Mouse (Mus musculus): ENCODE data around the gene Hif3a.
A peak's percentile ranks its signal among the peaks of the same experiment; 100 is the strongest.
"Not testable (repeated sequence)": the region's sequence is repeated elsewhere in the genome, so short reads cannot be mapped to it uniquely, and the experiment has no call there.

The Hif3a gene

GRCm38 (mm10) chr7:17062389-17062788, at the start of gene Hif3a:
Gene Hif3a (minus strand): TSS chr7:17062427.
- DNase-seq = peak; percentile 84

- not testable (repeated sequence) for DNase-seq
Observed at GRCm38 (mm10) chr7:17101631-17102030, 39.4 kb upstream of the Hif3a start.

- DNase-seq = peak; percentile 20
Observed at GRCm38 (mm10) chr7:17091280-17091679, 29.1 kb upstream of the Hif3a start.

DNA sequence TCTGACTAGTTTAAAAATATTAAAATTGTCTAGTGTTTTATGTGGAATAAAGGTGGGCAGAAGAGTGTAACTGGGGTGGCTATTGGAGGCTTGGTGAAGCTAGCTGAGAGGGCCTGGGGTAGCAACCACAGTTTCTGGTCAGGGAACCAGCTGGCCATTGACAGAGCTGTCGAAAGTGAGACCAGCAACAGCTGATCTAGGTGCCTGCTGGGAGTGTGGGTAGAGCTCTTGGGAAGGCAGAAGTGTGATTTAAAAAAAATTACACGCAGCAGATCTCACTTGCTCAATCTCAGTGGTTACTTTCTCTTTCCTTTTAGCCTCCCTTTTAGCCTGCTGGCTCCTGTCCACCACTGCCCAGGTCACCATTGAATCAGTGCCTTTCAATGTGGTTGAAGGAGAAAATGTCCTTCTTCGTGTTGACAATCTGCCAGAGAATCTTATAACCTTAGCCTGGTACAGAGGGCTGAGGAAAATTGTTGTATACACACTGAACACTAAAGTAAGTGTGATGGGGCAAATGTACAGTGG, 27.9 kb upstream of the Hif3a start:
- no peak for DNase-seq

GRCm38 (mm10) chr7:17087731-17088130, 25.5 kb upstream of the Hif3a start:
- no peak for DNase-seq

DNA sequence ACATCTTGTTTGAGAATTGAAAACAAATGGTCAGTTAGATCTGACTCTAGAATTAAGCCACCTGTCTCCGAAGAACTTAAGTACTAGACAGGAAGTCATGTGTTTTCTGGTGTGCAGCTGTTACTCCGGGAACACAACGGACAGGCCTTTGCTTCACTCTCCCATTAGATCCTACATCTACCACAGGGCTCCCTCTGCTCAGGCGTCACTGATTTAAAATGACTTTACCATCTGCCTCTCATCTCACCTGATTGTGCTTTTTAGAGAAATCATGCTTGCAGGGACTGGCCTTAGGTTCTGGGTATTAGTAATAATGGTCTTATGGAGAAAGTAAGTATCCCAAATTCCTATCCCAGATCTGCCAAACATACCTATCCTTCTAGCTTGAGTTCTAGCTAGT, 20.5 kb upstream of the Hif3a start:
- DNase-seq = no peak

GRCm38 (mm10) chr7:17078076-17078654, 15.9 kb upstream of the Hif3a start:
- no peak for DNase-seq

DNA sequence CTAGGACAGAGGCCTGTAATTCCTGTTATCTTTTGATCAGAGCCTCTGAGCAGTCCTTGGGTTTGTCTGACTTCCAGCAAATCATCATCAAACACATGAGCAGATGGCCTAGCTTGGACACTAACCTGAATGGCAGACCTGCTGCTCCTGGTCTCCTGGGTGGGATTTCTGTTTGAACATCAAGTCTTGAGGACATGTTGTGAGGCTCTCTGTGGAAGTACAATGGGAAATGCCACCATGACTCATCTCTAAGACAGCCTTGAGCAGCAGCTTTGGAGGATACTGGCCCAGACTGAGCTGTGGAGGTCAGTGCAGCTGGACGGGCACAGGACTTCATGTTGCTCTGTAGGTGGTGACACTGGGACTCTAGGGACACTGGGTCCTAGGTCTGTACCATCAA, 14.3 kb upstream of the Hif3a start:
- DNase-seq = no peak

DNA sequence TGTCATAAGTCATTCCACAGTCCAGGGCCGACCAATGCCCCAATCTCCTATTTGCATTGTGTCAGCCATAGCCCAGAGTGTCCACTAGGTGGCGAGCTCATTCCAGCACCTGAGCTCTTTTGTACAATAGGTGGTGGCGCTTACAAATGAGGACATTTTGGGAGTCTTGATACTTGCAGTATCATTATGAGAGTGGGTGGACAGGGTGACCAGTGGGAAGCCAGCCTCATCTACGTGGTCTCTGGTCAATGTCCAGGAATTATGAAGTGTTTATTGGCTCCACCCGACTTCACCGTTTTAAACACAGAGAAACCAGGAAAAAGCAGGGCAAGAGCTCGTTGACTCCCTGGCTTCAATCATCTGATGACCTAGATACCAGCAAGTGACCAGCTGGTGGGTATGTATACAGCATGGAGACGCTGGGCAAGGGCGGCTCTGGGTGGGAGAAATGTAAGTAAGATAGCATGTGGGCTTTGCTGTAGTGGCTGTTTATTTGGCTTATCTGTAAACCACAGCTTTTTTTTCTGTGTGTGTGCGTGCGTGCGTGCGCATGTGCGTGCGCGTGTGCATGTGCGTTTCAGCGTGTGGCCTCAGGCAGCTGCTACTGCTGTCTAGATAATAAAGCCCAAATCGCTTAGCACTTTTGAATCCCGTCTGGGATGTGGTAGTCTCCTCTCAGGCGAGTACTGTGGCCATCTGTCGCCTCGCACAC, 11.8 kb upstream of the Hif3a start, which contains the start of gene Psg16:
Gene Psg16 (plus strand): TSS at position 137 of the 712 bp plus-strand sequence.
- DNase-seq = peak; percentile 56

DNA sequence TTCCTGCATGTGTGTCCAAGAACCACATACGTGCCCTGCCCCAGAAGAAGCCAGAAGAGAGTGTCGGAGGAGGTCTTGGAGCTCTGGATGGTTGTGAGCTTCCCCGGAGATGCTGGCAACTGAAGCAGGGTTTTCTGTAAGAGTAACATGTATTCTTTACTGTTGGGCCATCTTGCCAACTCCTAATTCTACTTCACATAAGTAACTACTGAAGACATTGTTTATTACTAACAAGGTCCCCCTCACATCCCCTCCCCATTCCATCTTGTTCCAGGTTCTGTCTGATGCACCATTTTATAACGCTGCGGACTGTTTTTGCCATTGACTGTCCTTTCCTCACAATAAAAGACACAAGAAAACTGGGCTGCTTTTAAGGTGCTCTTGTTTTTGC, 11.3 kb upstream of the Hif3a start:
- DNase-seq = no peak

- DNase-seq = not testable (repeated sequence)
Observed at GRCm38 (mm10) chr7:17067651-17068050, 5.4 kb upstream of the Hif3a start.

- DNase-seq = no peak
Observed at GRCm38 (mm10) chr7:17067000-17067399, 4.8 kb upstream of the Hif3a start.

DNA sequence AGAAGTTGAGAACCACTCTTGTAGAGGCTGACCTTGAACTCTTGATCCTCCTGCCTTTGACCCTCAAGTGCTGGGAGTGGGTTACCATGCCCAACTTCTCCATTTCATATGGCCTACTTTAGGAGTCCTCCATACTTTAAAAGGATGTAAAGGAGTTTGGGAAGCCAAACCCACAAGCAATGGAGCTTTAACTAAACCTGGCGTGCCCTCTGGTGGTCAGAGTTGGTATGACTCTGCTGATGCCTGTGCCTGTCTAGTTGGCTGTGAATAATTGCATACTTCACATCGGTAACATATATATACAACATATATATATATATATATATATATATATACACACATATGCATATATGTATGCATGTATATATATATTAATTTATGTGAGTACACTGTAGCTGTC, 4.2 kb upstream of the Hif3a start:
- DNase-seq = peak; percentile 86

GRCm38 (mm10) chr7:17065620-17066019, 3.4 kb upstream of the Hif3a start:
- no peak for DNase-seq

DNA sequence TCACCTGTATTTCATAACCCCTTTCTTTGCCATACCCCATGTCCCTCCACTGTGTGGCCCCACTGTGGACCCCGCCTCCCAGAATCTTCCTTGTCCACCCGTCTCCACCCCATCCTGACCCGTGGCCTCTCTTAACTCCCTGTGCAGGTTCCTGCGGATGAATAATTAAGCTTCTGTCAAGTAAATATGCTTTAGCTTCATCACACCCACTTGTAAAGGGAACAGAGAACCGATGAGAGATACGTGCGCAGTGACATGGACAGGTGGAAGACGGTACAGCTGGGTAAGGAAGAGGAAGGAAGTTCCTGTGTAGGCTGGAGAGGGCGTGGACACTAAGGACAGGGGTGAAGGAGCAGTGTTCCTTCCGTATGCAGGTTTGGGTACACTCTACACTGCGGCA, 618 bp upstream of the Hif3a start:
- peak; percentile 26 for DNase-seq

GRCm38 (mm10) chr7:17060782-17061605, 1.2 kb downstream of the Hif3a start:
- DNase-seq = peak; percentile 67

GRCm38 (mm10) chr7:17060031-17060781, 2.0 kb downstream of the Hif3a start:
- DNase-seq = peak; percentile 97

DNA sequence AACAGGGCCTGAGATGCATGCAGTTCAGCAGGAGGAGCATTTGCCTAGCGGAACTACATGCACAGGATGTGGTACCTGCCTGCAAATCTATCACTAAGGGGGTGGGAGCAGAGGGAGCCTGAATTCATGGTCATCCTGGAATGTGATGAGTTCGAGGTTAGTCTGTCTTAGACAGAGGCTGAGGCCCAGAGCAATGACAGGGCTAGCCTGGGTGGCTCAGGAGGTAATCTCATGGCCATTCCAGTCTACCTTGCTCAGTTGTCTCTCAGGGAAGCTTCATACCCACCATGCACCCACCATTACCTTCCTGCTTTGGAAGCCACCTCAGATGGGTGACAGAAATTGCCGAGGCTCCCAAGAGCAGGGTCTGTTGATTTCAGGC, 2.8 kb downstream of the Hif3a start:
- no peak for DNase-seq

DNA sequence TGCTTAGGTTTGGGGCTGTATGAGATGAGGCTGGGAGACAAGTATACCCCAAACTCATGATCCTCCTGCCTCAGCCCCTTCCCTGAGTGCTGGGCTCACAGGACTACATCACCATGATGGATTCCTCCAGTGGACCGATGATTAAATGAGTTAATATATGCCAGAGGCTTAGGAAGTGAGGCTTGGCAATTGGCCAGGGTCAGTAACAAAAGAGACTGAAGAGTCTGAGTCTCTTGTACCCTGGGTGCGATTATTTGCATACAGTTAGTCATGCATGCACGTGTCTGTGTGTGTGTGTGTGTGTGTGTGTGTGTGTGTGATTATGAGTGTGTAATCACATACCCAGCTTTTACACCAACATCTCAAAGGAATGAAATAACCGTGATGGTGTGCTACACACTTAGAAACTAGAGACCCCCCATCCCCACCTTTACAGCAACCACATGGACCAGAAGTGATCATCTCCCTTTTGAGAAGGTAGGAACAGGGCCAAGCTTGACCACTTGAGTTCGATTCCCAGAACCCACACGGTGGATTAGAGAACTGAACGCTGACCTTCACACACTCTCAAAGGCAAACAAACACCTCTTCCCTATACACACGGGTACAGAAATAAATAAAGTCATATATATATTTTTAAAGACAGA, 3.3 kb downstream of the Hif3a start:
- peak; percentile 54 for DNase-seq

GRCm38 (mm10) chr7:17058071-17058689, 4.0 kb downstream of the Hif3a start:
- DNase-seq = peak; percentile 94

DNA sequence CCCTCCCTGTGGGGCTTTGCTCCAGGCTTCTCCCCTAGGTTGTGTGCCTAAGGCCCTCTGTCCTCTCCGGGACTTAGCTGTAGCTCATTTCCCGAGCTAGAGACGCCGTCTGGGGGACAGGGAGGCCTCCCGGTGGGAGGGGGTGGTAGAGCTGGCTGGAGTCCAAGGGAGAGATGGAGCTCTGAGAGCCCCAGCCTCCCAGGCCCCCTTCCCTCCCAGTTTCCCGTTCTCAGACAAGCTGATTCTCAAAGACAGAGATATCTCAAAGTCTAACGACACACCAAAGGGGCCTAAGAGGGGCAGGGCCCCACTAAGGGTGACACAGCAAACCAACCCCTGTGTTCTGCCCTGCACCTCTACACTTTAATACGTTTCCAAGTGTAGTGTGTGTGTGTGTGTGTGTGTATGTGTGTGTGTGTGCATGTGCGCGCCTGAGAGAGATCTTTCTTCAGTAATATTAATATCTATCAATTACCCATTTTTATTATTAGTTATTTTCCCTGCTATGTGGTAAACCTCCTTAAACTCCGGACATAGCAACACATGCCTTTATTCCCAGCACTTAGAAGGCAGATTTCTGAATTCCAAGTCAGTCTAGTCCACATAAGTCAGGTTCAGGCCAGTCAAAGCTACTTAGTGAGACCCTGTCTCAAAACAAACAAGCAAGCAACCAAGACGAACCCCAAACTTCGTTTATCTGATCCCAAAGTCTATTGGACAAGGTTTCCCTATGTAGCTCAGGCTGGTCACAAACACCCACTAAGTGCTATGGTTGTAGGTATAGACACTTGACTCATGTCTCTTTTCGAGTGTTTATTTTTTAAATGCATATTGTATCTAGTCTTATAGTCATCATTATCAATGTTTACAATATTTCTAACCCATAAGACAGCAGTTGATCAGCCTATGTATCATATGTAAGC, 5.4 kb downstream of the Hif3a start:
- DNase-seq = peak; percentile 68
